ENCODE assay signal across 11 mouse cellular contexts in genomic region chr6:109542980-109543976, GRCm38 (mm10).
A peak's percentile ranks its signal among the peaks of the same experiment; 100 is the strongest.
DNase-seq lines count a peak whose midpoint lies in the region; ATAC-seq and TF ChIP-seq lines count a peak whose summit lies in the region.
"Had no signal": no experiment of that assay in that cellular context is flagged by ENCODE, and none has a peak within 500 bp of the region (broad histone marks: within the 10 kb centered on the region; RNA-seq: fewer than 3 reads in every experiment).

No protein-coding gene starts in this region.

- no peak for TF ChIP-seq CTCF in lung, postnatal 0 days (IDR thresholded peaks at IDR 0.05)

- no peaks in the 10 kb centered on the region for H3K36me3 ChIP-seq in embryonic facial prominence, embryonic 14.5 days (ENCODE audit: control insufficient read depth, insufficient read depth, low read length)
- no peaks in the 10 kb centered on the region for H3K36me3 ChIP-seq in hindbrain, embryonic 16.5 days (ENCODE audit: control insufficient read depth, insufficient read depth, low read length)
- H3K36me3 ChIP-seq in neural tube, embryonic 13.5 days, result no peaks in the 10 kb centered on the region
- H3K36me3 ChIP-seq in intestine, embryonic 15.5 days, result no peaks in the 10 kb centered on the region
- H3K36me3 ChIP-seq in lung, postnatal 0 days (ENCODE audit: insufficient read depth, low read length), result no peaks in the 10 kb centered on the region

- no peak overlapping the region for H3K4me3 ChIP-seq in embryonic facial prominence, embryonic 14.5 days (ENCODE audit: low read depth, low read length)
- no peak overlapping the region for H3K4me3 ChIP-seq in hindbrain, embryonic 16.5 days (ENCODE audit: low read length)
- no peak overlapping the region for H3K4me3 ChIP-seq in neural tube, embryonic 13.5 days
- H3K4me3 ChIP-seq in intestine, embryonic 15.5 days (replicated peaks), result no peak overlapping the region
- no peak overlapping the region for H3K4me3 ChIP-seq in lung, postnatal 0 days (ENCODE audit: low read depth, low read length)

- WGBS in embryonic facial prominence, embryonic 14.5 days, result 61% methylated on average over 7 of the region's 7 CpGs
- WGBS in hindbrain, embryonic 16.5 days, result 24% methylated on average over 7 of the region's 7 CpGs
- WGBS in neural tube, embryonic 13.5 days, result 28% methylated on average over 7 of the region's 7 CpGs
- WGBS in intestine, embryonic 15.5 days, result 72% methylated on average over 7 of the region's 7 CpGs
- WGBS in lung, postnatal 0 days, result 69% methylated on average over 7 of the region's 7 CpGs

- ATAC-seq in embryonic facial prominence, embryonic 14.5 days (ENCODE audit: low read depth), result peak; percentile 89
- peak; percentile 98 for ATAC-seq in hindbrain, embryonic 16.5 days
- peak; percentile 86 for ATAC-seq in neural tube, embryonic 13.5 days (ENCODE audit: low read depth)
- no peak for ATAC-seq in intestine, embryonic 15.5 days
- ATAC-seq in lung, postnatal 0 days, result no peak

- no peaks in the 10 kb centered on the region for H3K4me1 ChIP-seq in embryonic facial prominence, embryonic 14.5 days (ENCODE audit: control insufficient read depth, insufficient read depth, low read length)
- peaks cover 3% of the 10 kb centered on the region; the same call in 1 of the 2 replicates for H3K4me1 ChIP-seq in hindbrain, embryonic 16.5 days (ENCODE audit: control insufficient read depth, insufficient read depth, low read depth, low read length)
- no peaks in the 10 kb centered on the region; the same call in 1 of the 2 replicates for H3K4me1 ChIP-seq in neural tube, embryonic 13.5 days (replicated peaks)
- H3K4me1 ChIP-seq in intestine, embryonic 15.5 days (replicated peaks), result no peaks in the 10 kb centered on the region
- no peaks in the 10 kb centered on the region for H3K4me1 ChIP-seq in lung, postnatal 0 days (ENCODE audit: insufficient read depth, low read depth, low read length)

- no peak for TF ChIP-seq EP300 in lung, postnatal 0 days (IDR thresholded peaks at IDR 0.05)

- DNase-seq in cerebellum, postnatal 10 days, result peak; percentile 42 to 53
- DNase-seq in cerebellum, adult 9-10 months, result no peak
- DNase-seq in embryonic facial prominence, embryonic 14.5 days (ENCODE audit: low spot score), result peak; percentile 73
- DNase-seq in layer of hippocampus, adult 8-10 months (ENCODE audit: low spot score in 2 of 2), result no peak
- DNase-seq in lung, postnatal 0 days (ENCODE audit: low spot score), result no peak
- DNase-seq: kidney, adult 2 months; liver; lung, postnatal 10 days had no signal

- no peaks in the 10 kb centered on the region for H3K27me3 ChIP-seq in embryonic facial prominence, embryonic 14.5 days (replicated peaks; ENCODE audit: control insufficient read depth, insufficient read depth, low read length)
- no peaks in the 10 kb centered on the region for H3K27me3 ChIP-seq in hindbrain, embryonic 16.5 days (replicated peaks; ENCODE audit: control insufficient read depth, insufficient read depth, low read length)
- peaks cover 49% of the 10 kb centered on the region for H3K27me3 ChIP-seq in neural tube, embryonic 13.5 days
- no peaks in the 10 kb centered on the region for H3K27me3 ChIP-seq in intestine, embryonic 15.5 days (replicated peaks)
- H3K27me3 ChIP-seq in lung, postnatal 0 days (replicated peaks; ENCODE audit: insufficient read depth, low read length), result no peaks in the 10 kb centered on the region

- no peak overlapping the region for H3K27ac ChIP-seq in embryonic facial prominence, embryonic 14.5 days (replicated peaks; ENCODE audit: low read depth, low read length)
- no peak overlapping the region for H3K27ac ChIP-seq in hindbrain, embryonic 16.5 days (ENCODE audit: low read depth, low read length)
- H3K27ac ChIP-seq in neural tube, embryonic 13.5 days (replicated peaks), result no peak overlapping the region
- H3K27ac ChIP-seq in intestine, embryonic 15.5 days, result no peak overlapping the region
- H3K27ac ChIP-seq in lung, postnatal 0 days (ENCODE audit: low read length), result no peak overlapping the region

- no peak overlapping the region for H3K4me2 ChIP-seq in embryonic facial prominence, embryonic 14.5 days (ENCODE audit: low read depth, low read length)
- peak overlapping the region; percentile 5; the same call in 1 of the 2 replicates for H3K4me2 ChIP-seq in hindbrain, embryonic 16.5 days (ENCODE audit: low read length)
- H3K4me2 ChIP-seq in neural tube, embryonic 13.5 days, result no peak overlapping the region
- H3K4me2 ChIP-seq in intestine, embryonic 15.5 days (replicated peaks), result no peak overlapping the region
- H3K4me2 ChIP-seq in lung, postnatal 0 days (replicated peaks; ENCODE audit: low read depth, low read length), result no peak overlapping the region

- no peaks in the 10 kb centered on the region for H3K9me3 ChIP-seq in embryonic facial prominence, embryonic 14.5 days (ENCODE audit: control insufficient read depth, low read length)
- no peaks in the 10 kb centered on the region for H3K9me3 ChIP-seq in hindbrain, embryonic 16.5 days (ENCODE audit: control insufficient read depth, low read length)
- H3K9me3 ChIP-seq in neural tube, embryonic 13.5 days, result no peaks in the 10 kb centered on the region
- H3K9me3 ChIP-seq in intestine, embryonic 15.5 days, result no peaks in the 10 kb centered on the region
- no peaks in the 10 kb centered on the region for H3K9me3 ChIP-seq in lung, postnatal 0 days (ENCODE audit: low read length)

- no peak overlapping the region for H3K9ac ChIP-seq in embryonic facial prominence, embryonic 14.5 days (ENCODE audit: low read depth, low read length)
- no peak overlapping the region for H3K9ac ChIP-seq in hindbrain, embryonic 16.5 days (ENCODE audit: low read depth, low read length)
- H3K9ac ChIP-seq in neural tube, embryonic 13.5 days, result no peak overlapping the region
- no peak overlapping the region for H3K9ac ChIP-seq in intestine, embryonic 15.5 days
- H3K9ac ChIP-seq in lung, postnatal 0 days (replicated peaks; ENCODE audit: low read depth), result no peak overlapping the region

Comparison
In these comparisons a context has a peak if more than half of its experiments do, and no peak if none do; other contexts are left out.
1. DNase-seq: peak in cerebellum, postnatal 10 days (2 of 2) and embryonic facial prominence, embryonic 14.5 days (single experiment); none in cerebellum, adult 9-10 months (single experiment), layer of hippocampus, adult 8-10 months (0 of 2) and lung, postnatal 0 days (single experiment).
2. ATAC-seq: peak in embryonic facial prominence, embryonic 14.5 days (single experiment), hindbrain, embryonic 16.5 days (single experiment) and neural tube, embryonic 13.5 days (single experiment); none in intestine, embryonic 15.5 days (single experiment) and lung, postnatal 0 days (single experiment).